Mouse (Mus musculus): ENCODE results near the gene Alyref. TPM values are rescaled to one million over a fixed set of nuclear protein-coding genes. Genes with fewer than 3 reads are reported as not detected.

Gene Alyref
- 539 and 588 TPM in 2 replicates for polyA plus RNA-seq (2012)

- no peak for TF ChIP-seq GATA1 (IDR thresholded peaks at IDR 0.05; ENCODE audit: low read length)
Measured at GRCm38 (mm10) chr11:120598283-120598989, at the start of gene Alyref, which contains the start of gene Anapc11. Alyref (minus strand) TSS chr11:120598365. Anapc11 (plus strand) TSS chr11:120598421.

GRCm38 (mm10) chr11:120647047-120647830 is 49.1 kb upstream of the Alyref start:
- no peak for TF ChIP-seq GATA1 (IDR thresholded peaks at IDR 0.05; ENCODE audit: low read length)

GRCm38 (mm10) chr11:120643601-120643987 is 45.4 kb upstream of the Alyref start, which contains the start of gene Pycr1:
Pycr1 (minus strand) TSS chr11:120643769.
- no peak for TF ChIP-seq GATA1 (IDR thresholded peaks at IDR 0.05; ENCODE audit: low read length)

GRCm38 (mm10) chr11:120642939-120643600 is 44.9 kb upstream of the Alyref start:
- no peak for TF ChIP-seq GATA1 (IDR thresholded peaks at IDR 0.05; ENCODE audit: low read length)

GRCm38 (mm10) chr11:120641869-120642268 is 43.7 kb upstream of the Alyref start:
- no peak for TF ChIP-seq GATA1 (IDR thresholded peaks at IDR 0.05; ENCODE audit: low read length)

- TF ChIP-seq GATA1 (IDR thresholded peaks at IDR 0.05; ENCODE audit: low read length): no peak
Measured at GRCm38 (mm10) chr11:120641255-120641654, 43.1 kb upstream of the Alyref start.

GRCm38 (mm10) chr11:120634810-120635209 is 36.6 kb upstream of the Alyref start:
- TF ChIP-seq GATA1 (IDR thresholded peaks at IDR 0.05; ENCODE audit: low read length): no peak

GRCm38 (mm10) chr11:120633520-120634343 is 35.6 kb upstream of the Alyref start, which contains the start of gene Mafg:
Mafg (minus strand) TSS chr11:120633600.
- TF ChIP-seq GATA1 (IDR thresholded peaks at IDR 0.05; ENCODE audit: low read length): no peak

- TF ChIP-seq GATA1 (IDR thresholded peaks at IDR 0.05; ENCODE audit: low read length): no peak
Measured at GRCm38 (mm10) chr11:120632559-120633519, 34.7 kb upstream of the Alyref start.

- TF ChIP-seq GATA1 (IDR thresholded peaks at IDR 0.05; ENCODE audit: low read length): no peak
Measured at GRCm38 (mm10) chr11:120631726-120632448, 33.7 kb upstream of the Alyref start.

GRCm38 (mm10) chr11:120630881-120631725 is 32.9 kb upstream of the Alyref start:
- TF ChIP-seq GATA1 (IDR thresholded peaks at IDR 0.05; ENCODE audit: low read length): no peak

- TF ChIP-seq GATA1 (IDR thresholded peaks at IDR 0.05; ENCODE audit: low read length): no peak
Measured at GRCm38 (mm10) chr11:120630401-120630871, 32.3 kb upstream of the Alyref start.
